Mouse (Mus musculus): Measurements from ENCODE around the gene Slc39a3. TPM values are rescaled to one million over a fixed set of nuclear protein-coding genes. Genes with fewer than 3 reads are reported as not detected.
A peak's percentile ranks its signal among the peaks of the same experiment; 100 is the strongest.

Slc39a3 gene
- total RNA-seq (2014; rRNA removed) (118 and 126 TPM in 2 replicates), polyA plus RNA-seq (2015; fragmentation: Nextera tagmentation; extraction: Ambion mirVana) (40.6 and 41.9 TPM in 2 replicates)

GRCm38 (mm10) chr10:81036988-81037580 is at the start of gene Slc39a3:
Slc39a3 (minus strand) TSS chr10:81037426.
- Histone ChIP-seq H3K27me3 (ENCODE audit: insufficient read depth, low read length) (no peaks in the 10 kb centered on the region), H3K4me3 (ENCODE audit: low read length) (peak within 1 kb of the TSS; percentile 62), H3K9ac (replicated peaks; ENCODE audit: low read length) (peak within 1 kb of the TSS; percentile 59), H3K4me2 (ENCODE audit: low read depth, low read length) (peak within 1 kb of the TSS; percentile 54), H3K4me1 (ENCODE audit: insufficient read depth, low read length) (no peaks in the 10 kb centered on the region), H3K9me3 (ENCODE audit: low read length) (no peaks in the 10 kb centered on the region), H3K27ac (peak within 1 kb of the TSS; percentile 32; the same call in 1 of the 2 replicates), H3K36me3 (ENCODE audit: insufficient read depth, low read length) (no peaks in the 10 kb centered on the region; the same call in 1 of the 2 replicates)
- DNase-seq (ENCODE audit: low spot score): peak; percentile 99
- no peak for TF ChIP-seq CTCF (IDR thresholded peaks at IDR 0.05; ENCODE audit: low read depth)
- WGBS: under 1% methylated on average over 35 of the region's 35 CpGs
- peak; percentile 100 for ATAC-seq

GRCm38 (mm10) chr10:81087021-81087420 is 49.8 kb upstream of the Slc39a3 start:
- H3K4me2 ChIP-seq (ENCODE audit: low read depth, low read length): no peak overlapping the region
- no peak for DNase-seq (ENCODE audit: low spot score)
- WGBS: 50% methylated on average over 2 of the region's 2 CpGs
- no peak overlapping the region for H3K4me3 ChIP-seq (ENCODE audit: low read length)
- H3K9ac ChIP-seq (replicated peaks; ENCODE audit: low read length): no peak overlapping the region
- ATAC-seq: no peak
- TF ChIP-seq CTCF (IDR thresholded peaks at IDR 0.05; ENCODE audit: low read depth): peak; percentile 42; the same call in 1 of the 2 replicates
- H3K27me3 ChIP-seq (ENCODE audit: insufficient read depth, low read length): no peaks in the 10 kb centered on the region
- peaks cover 2% of the 10 kb centered on the region; the same call in 1 of the 2 replicates for H3K36me3 ChIP-seq (ENCODE audit: insufficient read depth, low read length)
- 0 out of 2 replicates have a peak, but pooled peaks cover 3% of the 10 kb centered on the region for H3K4me1 ChIP-seq (ENCODE audit: insufficient read depth, low read length)
- H3K9me3 ChIP-seq (ENCODE audit: low read length): no peaks in the 10 kb centered on the region
- H3K27ac ChIP-seq: no peak overlapping the region

GRCm38 (mm10) chr10:81082168-81082960 is 45.1 kb upstream of the Slc39a3 start:
- Histone ChIP-seq H3K9ac (replicated peaks; ENCODE audit: low read length) (no peak overlapping the region), H3K4me2 (ENCODE audit: low read depth, low read length) (no peak overlapping the region), H3K36me3 (ENCODE audit: insufficient read depth, low read length) (peaks cover 36% of the 10 kb centered on the region), H3K27ac (no peak overlapping the region), H3K27me3 (ENCODE audit: insufficient read depth, low read length) (no peaks in the 10 kb centered on the region), H3K4me3 (ENCODE audit: low read length) (no peak overlapping the region), H3K9me3 (ENCODE audit: low read length) (no peaks in the 10 kb centered on the region), H3K4me1 (ENCODE audit: insufficient read depth, low read length) (no peaks in the 10 kb centered on the region)
- ATAC-seq (peak; percentile 46; the same call in 1 of the 2 replicates), DNase-seq (ENCODE audit: low spot score) (peak; percentile 79)
- peak; percentile 85 for TF ChIP-seq CTCF (IDR thresholded peaks at IDR 0.05; ENCODE audit: low read depth)
- 82% methylated on average over 7 of the region's 7 CpGs for whole genome bisulfite sequencing

GRCm38 (mm10) chr10:81080008-81080655 is 42.9 kb upstream of the Slc39a3 start:
- ATAC-seq: no peak
- no peak overlapping the region for H3K9ac ChIP-seq (replicated peaks; ENCODE audit: low read length)
- H3K36me3 ChIP-seq (ENCODE audit: insufficient read depth, low read length): peaks cover 42% of the 10 kb centered on the region
- no peak overlapping the region for H3K27ac ChIP-seq
- no peaks in the 10 kb centered on the region for H3K4me1 ChIP-seq (ENCODE audit: insufficient read depth, low read length)
- no peak for TF ChIP-seq CTCF (IDR thresholded peaks at IDR 0.05; ENCODE audit: low read depth)
- DNase-seq (ENCODE audit: low spot score): no peak
- WGBS: 85% methylated on average over 31 of the region's 31 CpGs
- H3K4me3 ChIP-seq (ENCODE audit: low read length): no peak overlapping the region
- no peaks in the 10 kb centered on the region for H3K9me3 ChIP-seq (ENCODE audit: low read length)
- no peaks in the 10 kb centered on the region for H3K27me3 ChIP-seq (ENCODE audit: insufficient read depth, low read length)
- H3K4me2 ChIP-seq (ENCODE audit: low read depth, low read length): no peak overlapping the region

GRCm38 (mm10) chr10:81077916-81078315 is 40.7 kb upstream of the Slc39a3 start:
- DNase-seq (ENCODE audit: low spot score) (no peak), ATAC-seq (no peak)
- peaks cover 55% of the 10 kb centered on the region for H3K36me3 ChIP-seq (ENCODE audit: insufficient read depth, low read length)

GRCm38 (mm10) chr10:81076356-81076755 is 39.1 kb upstream of the Slc39a3 start:
- no peak for DNase-seq (ENCODE audit: low spot score)
- no peak for TF ChIP-seq CTCF (IDR thresholded peaks at IDR 0.05; ENCODE audit: low read depth)
- H3K4me1 ChIP-seq (ENCODE audit: insufficient read depth, low read length): no peaks in the 10 kb centered on the region
- no peaks in the 10 kb centered on the region for H3K27me3 ChIP-seq (ENCODE audit: insufficient read depth, low read length)
- WGBS: 79% methylated on average over 1 of the region's 1 CpGs
- H3K27ac ChIP-seq: no peak overlapping the region
- H3K4me2 ChIP-seq (ENCODE audit: low read depth, low read length): no peak overlapping the region
- H3K9ac ChIP-seq (replicated peaks; ENCODE audit: low read length): no peak overlapping the region
- H3K9me3 ChIP-seq (ENCODE audit: low read length): no peaks in the 10 kb centered on the region
- no peak overlapping the region for H3K4me3 ChIP-seq (ENCODE audit: low read length)
- ATAC-seq: no peak
- H3K36me3 ChIP-seq (ENCODE audit: insufficient read depth, low read length): peaks cover 50% of the 10 kb centered on the region

More at GRCm38 (mm10) chr10:81077916-81078315, 40.7 kb upstream of the Slc39a3 start:
- H3K4me2 ChIP-seq (ENCODE audit: low read depth, low read length): no peak overlapping the region
- H3K9ac ChIP-seq (replicated peaks; ENCODE audit: low read length): no peak overlapping the region
- H3K4me1 ChIP-seq (ENCODE audit: insufficient read depth, low read length): no peaks in the 10 kb centered on the region
- H3K4me3 ChIP-seq (ENCODE audit: low read length): no peak overlapping the region
- 97% methylated on average over 11 of the region's 11 CpGs for WGBS
- TF ChIP-seq CTCF (IDR thresholded peaks at IDR 0.05; ENCODE audit: low read depth): no peak
- H3K27me3 ChIP-seq (ENCODE audit: insufficient read depth, low read length): no peaks in the 10 kb centered on the region
- H3K9me3 ChIP-seq (ENCODE audit: low read length): no peaks in the 10 kb centered on the region
- no peak overlapping the region for H3K27ac ChIP-seq
